Mouse (Mus musculus) left cerebral cortex, postnatal 14 days (tissue): ENCODE measurements around the gene Unc5b. TPM values are rescaled to one million over a fixed set of nuclear protein-coding genes. Genes with fewer than 3 reads are reported as not detected.

Experiments
- DNase-seq, 2 experiments: peaks; one replicate each; pipeline ENCODE4 v3.0.0; 2021 to 2022; ENCODE audit warnings: low spot score in 2 of 2, mixed read lengths in 1 of 2
- intact Hi-C: fragments of 180-260 bp; cut with DNase I; formaldehyde crosslinking; loops from one replicate; pipeline ENCODE4 v1.15.1; 2025
- total RNA-seq, 2 experiments: library from RNA; stranded (reverse); gene quantifications; 2 replicates each; pipeline ENCODE4 v1.2.3; 2021

Gene Unc5b
- total RNA-seq, 2 experiments from 2014 or later, result 7.6 to 12.3 TPM

GRCm38 (mm10) chr10:60739619-60740363 lies 91.6 kb downstream of the Unc5b start:
- intact Hi-C loops, result no loop called here
- DNase-seq, result peak in 1 of 2 experiments; percentile 27

GRCm38 (mm10) chr10:60737886-60738640 lies 93.3 kb downstream of the Unc5b start:
- DNase-seq, result no peak
- intact Hi-C loops, result no loop called here

GRCm38 (mm10) chr10:60737169-60737728 lies 94.1 kb downstream of the Unc5b start:
- DNase-seq, result no peak
- intact Hi-C loops, result no loop called here

GRCm38 (mm10) chr10:60735737-60736136 lies 95.6 kb downstream of the Unc5b start:
- intact Hi-C loops, result no loop called here
- no peak for DNase-seq

GRCm38 (mm10) chr10:60733471-60733870 lies 97.9 kb downstream of the Unc5b start:
- no peak for DNase-seq
- intact Hi-C loops, result no loop called here

- intact Hi-C loops, result no loop called here
- DNase-seq, result peak; percentile 32 to 54
These were observed 99.0 kb downstream of the Unc5b start for GRCm38 (mm10) chr10:60732397-60732861.

GRCm38 (mm10) chr10:60731742-60732141 lies 99.6 kb downstream of the Unc5b start:
- intact Hi-C loops, result no loop called here
- peak; percentile 15 to 71 for DNase-seq

- no peak for DNase-seq
- intact Hi-C loops, result no loop called here
These were observed 104.1 kb downstream of the Unc5b start for GRCm38 (mm10) chr10:60727301-60727700.

- intact Hi-C loops, result no loop called here
These were observed 104.5 kb downstream of the Unc5b start for GRCm38 (mm10) chr10:60726896-60727295.

GRCm38 (mm10) chr10:60724496-60724895 lies 106.9 kb downstream of the Unc5b start:
- no peak for DNase-seq
- intact Hi-C loops, result no loop called here

More at GRCm38 (mm10) chr10:60726896-60727295, 104.5 kb downstream of the Unc5b start:
- no peak for DNase-seq

- intact Hi-C loops, result no loop called here
- no peak for DNase-seq
These were observed 108.0 kb downstream of the Unc5b start for GRCm38 (mm10) chr10:60723345-60723744.

- no peak for DNase-seq
- intact Hi-C loops, result no loop called here
These were observed 109.7 kb downstream of the Unc5b start for GRCm38 (mm10) chr10:60721640-60722039.

- DNase-seq, result no peak
- intact Hi-C loops, result no loop called here
These were observed 110.9 kb downstream of the Unc5b start for GRCm38 (mm10) chr10:60720461-60720860.

GRCm38 (mm10) chr10:60718491-60718890 lies 112.9 kb downstream of the Unc5b start:
- DNase-seq, result no peak
- intact Hi-C loops, result no loop called here

GRCm38 (mm10) chr10:60716449-60716848 lies 114.9 kb downstream of the Unc5b start:
- intact Hi-C loops, result no loop called here

More at GRCm38 (mm10) chr10:60716449-60716848, 114.9 kb downstream of the Unc5b start:
- no peak for DNase-seq

Other genes starting within 250 kb of the Unc5b start
- 1 to 10 TPM; 1.5 to 2.0 TPM for gene Cdh23, start 135.1 kb downstream of the Unc5b start, total RNA-seq
- gene Slc29a3, start 78.8 kb downstream of the Unc5b start, total RNA-seq, result 10 to 100 TPM; 16.6 to 17.2 TPM